In genomic region chr5:149861489-149861962, GRCm38 (mm10) we compare ENCODE assay signal across 8 mouse cellular contexts.
DNase-seq lines count a peak whose midpoint lies in the region; ATAC-seq and TF ChIP-seq lines count a peak whose summit lies in the region.

No protein-coding gene starts in this region.

- peak; percentile 56 for ATAC-seq in embryonic facial prominence, embryonic 11.5 days (replicated peaks; ENCODE audit: insufficient number of reproducible peaks, low FRiP score, low TSS enrichment, low read depth)
- 0 out of 2 replicates have a peak, but pooled peaks have one; percentile 26 for ATAC-seq in heart, embryonic 11.5 days (replicated peaks; ENCODE audit: insufficient number of reproducible peaks, low FRiP score, low TSS enrichment)
- peak; percentile 88 for ATAC-seq in kidney, postnatal 0 days (replicated peaks; ENCODE audit: low FRiP score, low read depth)
- no peak for ATAC-seq in liver, postnatal 0 days
- ATAC-seq in erythroid progenitor cell, adult 5-6 weeks (replicated peaks; ENCODE audit: low FRiP score, poor library complexity, severe bottlenecking) = no peak

- no peaks in the 10 kb centered on the region for H3K27me3 ChIP-seq in embryonic facial prominence, embryonic 11.5 days (ENCODE audit: control insufficient read depth, insufficient read depth, low read length)
- no peaks in the 10 kb centered on the region for H3K27me3 ChIP-seq in heart, embryonic 11.5 days (ENCODE audit: control insufficient read depth, insufficient read depth, low read length)
- no peaks in the 10 kb centered on the region for H3K27me3 ChIP-seq in kidney, postnatal 0 days (ENCODE audit: insufficient read depth, low read length)
- no peaks in the 10 kb centered on the region for H3K27me3 ChIP-seq in liver, postnatal 0 days (ENCODE audit: insufficient read depth, low read length)

- no peak overlapping the region for H3K27ac ChIP-seq in embryonic facial prominence, embryonic 11.5 days (replicated peaks; ENCODE audit: low read depth, low read length)
- no peak overlapping the region for H3K27ac ChIP-seq in heart, embryonic 11.5 days (ENCODE audit: low read depth, low read length)
- no peak overlapping the region for H3K27ac ChIP-seq in kidney, postnatal 0 days
- H3K27ac ChIP-seq in liver, postnatal 0 days (ENCODE audit: low read depth) = no peak overlapping the region

- peak; percentile 98 for TF ChIP-seq CTCF in kidney, postnatal 0 days (IDR thresholded peaks at IDR 0.05; ENCODE audit: low read depth)
- TF ChIP-seq CTCF in liver, postnatal 0 days (IDR thresholded peaks at IDR 0.05; ENCODE audit: low read depth) = peak; percentile 71

- H3K9ac ChIP-seq in embryonic facial prominence, embryonic 11.5 days (replicated peaks; ENCODE audit: low read length) = no peak overlapping the region
- no peak overlapping the region for H3K9ac ChIP-seq in heart, embryonic 11.5 days (ENCODE audit: low read depth, low read length)
- no peak overlapping the region for H3K9ac ChIP-seq in kidney, postnatal 0 days (ENCODE audit: low read depth, low read length)
- no peak overlapping the region for H3K9ac ChIP-seq in liver, postnatal 0 days (replicated peaks)

- no peak overlapping the region for H3K4me3 ChIP-seq in embryonic facial prominence, embryonic 11.5 days (ENCODE audit: low read depth, low read length)
- no peak overlapping the region for H3K4me3 ChIP-seq in heart, embryonic 11.5 days (ENCODE audit: low read depth, low read length)
- no peak overlapping the region for H3K4me3 ChIP-seq in kidney, postnatal 0 days (replicated peaks; ENCODE audit: low read depth, low read length)
- H3K4me3 ChIP-seq in liver, postnatal 0 days (ENCODE audit: low read depth, low read length) = no peak overlapping the region

- no peaks in the 10 kb centered on the region for H3K9me3 ChIP-seq in embryonic facial prominence, embryonic 11.5 days (replicated peaks; ENCODE audit: control insufficient read depth, low read length)
- H3K9me3 ChIP-seq in heart, embryonic 11.5 days (replicated peaks; ENCODE audit: control insufficient read depth, low read length) = no peaks in the 10 kb centered on the region
- H3K9me3 ChIP-seq in kidney, postnatal 0 days (replicated peaks; ENCODE audit: low read length) = no peaks in the 10 kb centered on the region
- H3K9me3 ChIP-seq in liver, postnatal 0 days (ENCODE audit: low read length) = no peaks in the 10 kb centered on the region

- no peaks in the 10 kb centered on the region for H3K4me1 ChIP-seq in embryonic facial prominence, embryonic 11.5 days (ENCODE audit: control insufficient read depth, insufficient read depth, low read length)
- H3K4me1 ChIP-seq in heart, embryonic 11.5 days (ENCODE audit: control insufficient read depth, insufficient read depth, low read length) = no peaks in the 10 kb centered on the region
- H3K4me1 ChIP-seq in kidney, postnatal 0 days (replicated peaks; ENCODE audit: insufficient read depth, low read length) = no peaks in the 10 kb centered on the region
- no peaks in the 10 kb centered on the region for H3K4me1 ChIP-seq in liver, postnatal 0 days (ENCODE audit: insufficient read depth)

- peak; percentile 31 for DNase-seq in A20 (ENCODE audit: low read depth, low spot score)
- DNase-seq in Muller cell, postnatal 12 days (ENCODE audit: inconsistent ontology term) = peak; percentile 37
- DNase-seq in embryonic facial prominence, embryonic 11.5 days (ENCODE audit: low spot score) = peak; percentile 70
- DNase-seq in kidney, postnatal 0 days (ENCODE audit: low spot score) = peak; percentile 89
- DNase-seq in liver, postnatal 0 days = peak; percentile 38
- DNase-seq in retina, embryonic 14.5 days (ENCODE audit: low spot score) = peak; percentile 75

- H3K36me3 ChIP-seq in embryonic facial prominence, embryonic 11.5 days (replicated peaks; ENCODE audit: control insufficient read depth, insufficient read depth, low read depth, low read length) = no peaks in the 10 kb centered on the region
- H3K36me3 ChIP-seq in heart, embryonic 11.5 days (ENCODE audit: control insufficient read depth, insufficient read depth, low read length) = no peaks in the 10 kb centered on the region
- H3K36me3 ChIP-seq in kidney, postnatal 0 days (ENCODE audit: insufficient read depth, low read length) = no peaks in the 10 kb centered on the region
- H3K36me3 ChIP-seq in liver, postnatal 0 days (replicated peaks; ENCODE audit: insufficient read depth, low read length) = no peaks in the 10 kb centered on the region

- no peak for TF ChIP-seq EP300 in liver, postnatal 0 days (IDR thresholded peaks at IDR 0.05; ENCODE audit: low read depth)

- no peak overlapping the region for H3K4me2 ChIP-seq in embryonic facial prominence, embryonic 11.5 days (ENCODE audit: low read depth, low read length)
- no peak overlapping the region for H3K4me2 ChIP-seq in heart, embryonic 11.5 days
- H3K4me2 ChIP-seq in kidney, postnatal 0 days (ENCODE audit: low read length) = no peak overlapping the region
- H3K4me2 ChIP-seq in liver, postnatal 0 days (ENCODE audit: low read depth, low read length) = no peak overlapping the region

- WGBS in embryonic facial prominence, embryonic 11.5 days = 44% methylated on average over 4 of the region's 4 CpGs
- 43% methylated on average over 4 of the region's 4 CpGs for WGBS in heart, embryonic 11.5 days (ENCODE audit: insufficient replicate concordance)
- 15% methylated on average over 4 of the region's 4 CpGs for WGBS in kidney, postnatal 0 days
- WGBS in liver, postnatal 0 days (ENCODE audit: insufficient replicate concordance) = 46% methylated on average over 4 of the region's 4 CpGs

Comparison
In these comparisons a context has a peak if more than half of its experiments do, and no peak if none do; other contexts are left out.
1. DNase-seq: peak in every context shown above with its lines; median percentile 89 in kidney, postnatal 0 days; 75 in retina, embryonic 14.5 days; 70 in embryonic facial prominence, embryonic 11.5 days; 38 in liver, postnatal 0 days; 37 in Muller cell, postnatal 12 days; 31 in A20.
2. ATAC-seq: peak in embryonic facial prominence, embryonic 11.5 days (single experiment), heart, embryonic 11.5 days (single experiment) and kidney, postnatal 0 days (single experiment); none in liver, postnatal 0 days (single experiment) and erythroid progenitor cell, adult 5-6 weeks (single experiment).